Mouse (Mus musculus): ENCODE measurements around the gene Ctcfl. TPM values are rescaled to one million over a fixed set of nuclear protein-coding genes. Genes with fewer than 3 reads are reported as not detected.
A peak's percentile ranks its signal among the peaks of the same experiment; 100 is the strongest.

Ctcfl gene
- total and polyA plus RNA-seq, 2 experiments: 0.10 to 0.46 TPM

DNA sequence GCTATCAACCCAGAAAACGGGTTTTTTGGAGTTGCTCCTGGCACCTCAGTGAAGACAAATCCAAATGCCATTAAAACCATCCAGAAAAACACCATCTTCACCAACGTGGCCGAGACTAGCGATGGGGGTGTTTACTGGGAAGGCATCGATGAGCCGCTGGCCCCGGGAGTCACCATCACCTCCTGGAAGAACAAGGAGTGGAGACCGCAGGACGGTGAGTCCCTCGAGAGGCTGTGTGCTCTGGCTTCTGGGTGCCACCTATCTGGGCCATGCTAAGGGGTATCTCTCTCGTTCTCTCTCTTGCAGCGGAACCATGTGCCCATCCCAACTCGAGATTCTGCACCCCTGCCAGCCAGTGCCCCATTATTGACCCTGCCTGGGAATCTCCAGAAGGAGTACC is 37.6 kb upstream of the Ctcfl start:
- DNase-seq (ENCODE audit: extremely low read depth, low read depth, low spot score): no peak
- Histone ChIP-seq H3K9ac (ENCODE audit: low read depth, low read length) (peak overlapping the region; percentile 73), H3K27ac (replicated peaks; ENCODE audit: insufficient read depth, low read depth, low read length) (peak overlapping the region; percentile 54)

GRCm38 (mm10) chr2:173155907-173156306 is 36.6 kb upstream of the Ctcfl start:
- peak overlapping the region; percentile 54 for H3K27ac ChIP-seq (replicated peaks; ENCODE audit: insufficient read depth, low read depth, low read length)
- H3K27me3 ChIP-seq (ENCODE audit: control insufficient read depth, insufficient read depth, low read length): no peaks in the 10 kb centered on the region
- TF ChIP-seq POLR2A (IDR thresholded peaks at IDR 0.05; ENCODE audit: extremely low read depth, insufficient read depth, low read length) (peak; percentile 85; the same call in 1 of the 2 replicates), CTCF (IDR thresholded peaks at IDR 0.05; ENCODE audit: low read depth, low read length) (peak; percentile 22; the same call in 1 of the 2 replicates)
- no peaks in the 10 kb centered on the region; the same call in 1 of the 2 replicates for H3K79me2 ChIP-seq (ENCODE audit: control insufficient read depth, insufficient read depth, low read length)
- DNase-seq (ENCODE audit: extremely low read depth, low read depth, low spot score): peak; percentile 62
- 31% methylated on average over 10 of the region's 10 CpGs for WGBS
- H3K9ac ChIP-seq (ENCODE audit: low read depth, low read length): peak overlapping the region; percentile 73
- peak overlapping the region; percentile 60 for H3K4me3 ChIP-seq (ENCODE audit: insufficient read depth, low read depth, low read length)
- peaks cover 32% of the 10 kb centered on the region for H3K36me3 ChIP-seq (ENCODE audit: control insufficient read depth, insufficient read depth, low read length)
- H3K4me1 ChIP-seq (ENCODE audit: control insufficient read depth, insufficient read depth, low read length): peaks cover 11% of the 10 kb centered on the region

More for the DNA sequence above, 37.6 kb upstream of the Ctcfl start:
- Histone ChIP-seq H3K4me3 (ENCODE audit: insufficient read depth, low read depth, low read length) (peak overlapping the region; percentile 60), H3K4me1 (ENCODE audit: control insufficient read depth, insufficient read depth, low read length) (peaks cover 4% of the 10 kb centered on the region; the same call in 1 of the 2 replicates), H3K27me3 (ENCODE audit: control insufficient read depth, insufficient read depth, low read length) (no peaks in the 10 kb centered on the region), H3K36me3 (ENCODE audit: control insufficient read depth, insufficient read depth, low read length) (peaks cover 32% of the 10 kb centered on the region), H3K79me2 (ENCODE audit: control insufficient read depth, insufficient read depth, low read length) (no peaks in the 10 kb centered on the region; the same call in 1 of the 2 replicates)
- 62% methylated on average over 13 of the region's 13 CpGs for WGBS
- peak; percentile 25; the same call in 1 of the 2 replicates for TF ChIP-seq CTCF (IDR thresholded peaks at IDR 0.05; ENCODE audit: low read depth, low read length)
- TF ChIP-seq POLR2A (IDR thresholded peaks at IDR 0.05; ENCODE audit: extremely low read depth, insufficient read depth, low read length): peak; percentile 76; the same call in 1 of the 2 replicates

- H3K79me2 ChIP-seq (ENCODE audit: control insufficient read depth, insufficient read depth, low read length): no peaks in the 10 kb centered on the region; the same call in 1 of the 2 replicates
- TF ChIP-seq CTCF (IDR thresholded peaks at IDR 0.05; ENCODE audit: low read depth, low read length) (peak; percentile 29; the same call in 1 of the 2 replicates), POLR2A (IDR thresholded peaks at IDR 0.05; ENCODE audit: extremely low read depth, insufficient read depth, low read length) (peak; percentile 88)
- 43% methylated on average over 14 of the region's 14 CpGs for WGBS
- peak overlapping the region; percentile 47 for H3K27ac ChIP-seq (replicated peaks; ENCODE audit: insufficient read depth, low read depth, low read length)
- peaks cover 11% of the 10 kb centered on the region for H3K4me1 ChIP-seq (ENCODE audit: control insufficient read depth, insufficient read depth, low read length)
- H3K27me3 ChIP-seq (ENCODE audit: control insufficient read depth, insufficient read depth, low read length): no peaks in the 10 kb centered on the region
- H3K36me3 ChIP-seq (ENCODE audit: control insufficient read depth, insufficient read depth, low read length): peaks cover 32% of the 10 kb centered on the region
- peak overlapping the region; percentile 60 for H3K4me3 ChIP-seq (ENCODE audit: insufficient read depth, low read depth, low read length)
- H3K9ac ChIP-seq (ENCODE audit: low read depth, low read length): peak overlapping the region; percentile 73
- peak; percentile 51 for DNase-seq (ENCODE audit: extremely low read depth, low read depth, low spot score)
Measured at GRCm38 (mm10) chr2:173154962-173155361, 35.6 kb upstream of the Ctcfl start.

DNA sequence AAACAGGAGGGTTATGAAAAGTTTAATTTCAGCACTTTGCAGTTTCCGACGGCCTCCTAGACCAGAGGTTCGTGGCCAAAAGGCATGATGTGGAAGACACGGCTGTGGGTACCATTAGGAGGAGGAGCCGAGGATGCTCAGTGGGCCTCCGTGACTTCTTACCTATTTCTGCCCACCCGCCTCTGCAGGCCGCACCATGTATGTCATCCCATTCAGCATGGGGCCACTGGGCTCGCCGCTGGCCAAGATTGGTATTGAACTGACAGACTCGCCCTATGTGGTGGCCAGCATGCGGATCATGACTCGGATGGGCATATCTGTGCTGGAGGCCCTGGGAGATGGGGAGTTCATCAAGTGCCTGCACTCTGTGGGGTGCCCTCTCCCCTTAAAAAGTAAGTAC is 35.2 kb upstream of the Ctcfl start:
- 27% methylated on average over 13 of the region's 13 CpGs for WGBS
- TF ChIP-seq POLR2A (IDR thresholded peaks at IDR 0.05; ENCODE audit: extremely low read depth, insufficient read depth, low read length) (peak; percentile 85), CTCF (IDR thresholded peaks at IDR 0.05; ENCODE audit: low read depth, low read length) (peak; percentile 26; the same call in 1 of the 2 replicates)
- Histone ChIP-seq H3K27ac (replicated peaks; ENCODE audit: insufficient read depth, low read depth, low read length) (peak overlapping the region; percentile 47), H3K27me3 (ENCODE audit: control insufficient read depth, insufficient read depth, low read length) (no peaks in the 10 kb centered on the region), H3K4me3 (ENCODE audit: insufficient read depth, low read depth, low read length) (peak overlapping the region; percentile 60), H3K9ac (ENCODE audit: low read depth, low read length) (peak overlapping the region; percentile 73), H3K36me3 (ENCODE audit: control insufficient read depth, insufficient read depth, low read length) (peaks cover 32% of the 10 kb centered on the region), H3K79me2 (ENCODE audit: control insufficient read depth, insufficient read depth, low read length) (no peaks in the 10 kb centered on the region; the same call in 1 of the 2 replicates), H3K4me1 (ENCODE audit: control insufficient read depth, insufficient read depth, low read length) (peaks cover 13% of the 10 kb centered on the region)
- peak; percentile 48 for DNase-seq (ENCODE audit: extremely low read depth, low read depth, low spot score)

- peaks cover 22% of the 10 kb centered on the region for H3K4me1 ChIP-seq (ENCODE audit: control insufficient read depth, insufficient read depth, low read length)
- DNase-seq (ENCODE audit: extremely low read depth, low read depth, low spot score): no peak
- no peaks in the 10 kb centered on the region; the same call in 1 of the 2 replicates for H3K79me2 ChIP-seq (ENCODE audit: control insufficient read depth, insufficient read depth, low read length)
- H3K4me3 ChIP-seq (ENCODE audit: insufficient read depth, low read depth, low read length): peak overlapping the region; percentile 60
- 27% methylated on average over 10 of the region's 10 CpGs for WGBS
- H3K27ac ChIP-seq (replicated peaks; ENCODE audit: insufficient read depth, low read depth, low read length): peak overlapping the region; percentile 47
- peak; percentile 93; the same call in 1 of the 2 replicates for TF ChIP-seq POLR2A (IDR thresholded peaks at IDR 0.05; ENCODE audit: extremely low read depth, insufficient read depth, low read length)
- peak; percentile 48; the same call in 1 of the 2 replicates for TF ChIP-seq CTCF (IDR thresholded peaks at IDR 0.05; ENCODE audit: low read depth, low read length)
- no peaks in the 10 kb centered on the region for H3K27me3 ChIP-seq (ENCODE audit: control insufficient read depth, insufficient read depth, low read length)
- H3K36me3 ChIP-seq (ENCODE audit: control insufficient read depth, insufficient read depth, low read length): peaks cover 32% of the 10 kb centered on the region
- H3K9ac ChIP-seq (ENCODE audit: low read depth, low read length): peak overlapping the region; percentile 73
Measured at GRCm38 (mm10) chr2:173153266-173153665, 33.9 kb upstream of the Ctcfl start.

Measured in liver, adult 2 months (tissue).